Mouse (Mus musculus) megakaryocyte, adult 5-6 weeks (primary cell): Measurements from ENCODE around the gene Slc4a10. TPM values are rescaled to one million over a fixed set of nuclear protein-coding genes. Genes with fewer than 3 reads are reported as not detected.
A peak's percentile ranks its signal among the peaks of the same experiment; 100 is the strongest.

Source experiments
- ATAC-seq: 2 replicates; pipeline ENCODE4 v1.8.0; 2016; ENCODE audit warnings: mild to moderate bottlenecking, inconsistent platforms; ENCODE audit not compliant: poor library complexity, severe bottlenecking
- total RNA-seq, 2 experiments: library from RNA; stranded (forward) in 1 of 2; stranded (reverse) in 1 of 2; fragments of 153-499, 151-499 nt in 1 of 2; fragments of 221-1000, 200-1000 nt in 1 of 2; gene quantifications; 2 replicates each; pipeline versions ENCODE4 v1.2.3 to v1.2.4; 2015 to 2017

The Slc4a10 gene
- total RNA-seq, 2 experiments from 2014 or later: not detected

- ATAC-seq: no peak
Observed at GRCm38 (mm10) chr2:62344367-62344766, 298.1 kb downstream of the Slc4a10 start.

GRCm38 (mm10) chr2:62346771-62347170 is 300.5 kb downstream of the Slc4a10 start:
- no peak; the same call in 1 of the 2 replicates for ATAC-seq

- ATAC-seq: no peak
Observed at GRCm38 (mm10) chr2:62347762-62348161, 301.5 kb downstream of the Slc4a10 start.

GRCm38 (mm10) chr2:62352035-62352434 is 305.8 kb downstream of the Slc4a10 start:
- no peak for ATAC-seq

- no peak for ATAC-seq
Observed at GRCm38 (mm10) chr2:62355766-62356165, 309.5 kb downstream of the Slc4a10 start.

GRCm38 (mm10) chr2:62356606-62357005 is 310.3 kb downstream of the Slc4a10 start:
- peak; percentile 30; the same call in 1 of the 2 replicates for ATAC-seq

GRCm38 (mm10) chr2:62357259-62357658 is 311.0 kb downstream of the Slc4a10 start:
- no peak for ATAC-seq

- ATAC-seq: no peak
Observed at GRCm38 (mm10) chr2:62360872-62361271, 314.6 kb downstream of the Slc4a10 start.

GRCm38 (mm10) chr2:62361514-62361913 is 315.3 kb downstream of the Slc4a10 start:
- ATAC-seq: no peak

- ATAC-seq: no peak
Observed at GRCm38 (mm10) chr2:62362211-62362610, 315.9 kb downstream of the Slc4a10 start.

GRCm38 (mm10) chr2:62363606-62364005 is 317.3 kb downstream of the Slc4a10 start:
- ATAC-seq: no peak

- ATAC-seq: no peak
Observed at GRCm38 (mm10) chr2:62368349-62369053, 322.2 kb downstream of the Slc4a10 start.

GRCm38 (mm10) chr2:62370048-62370447 is 323.8 kb downstream of the Slc4a10 start:
- no peak for ATAC-seq

GRCm38 (mm10) chr2:62373692-62374091 is 327.4 kb downstream of the Slc4a10 start:
- ATAC-seq: no peak

Other genes with a start within 250 kb of the Slc4a10 start
- gene Tbr1, start 243.5 kb upstream of the Slc4a10 start, total RNA-seq (2015): 0.05 and 0.09 TPM in 2 replicates
- gene Tbr1, start 243.5 kb upstream of the Slc4a10 start, total RNA-seq (2017): not detected in 2 replicates